Mouse (Mus musculus): ENCODE data around the gene Cldn34c3.
"Not testable (repeated sequence)": the region's sequence is repeated elsewhere in the genome, so short reads cannot be mapped to it uniquely, and the experiment has no call there.

Gene Cldn34c3

DNA sequence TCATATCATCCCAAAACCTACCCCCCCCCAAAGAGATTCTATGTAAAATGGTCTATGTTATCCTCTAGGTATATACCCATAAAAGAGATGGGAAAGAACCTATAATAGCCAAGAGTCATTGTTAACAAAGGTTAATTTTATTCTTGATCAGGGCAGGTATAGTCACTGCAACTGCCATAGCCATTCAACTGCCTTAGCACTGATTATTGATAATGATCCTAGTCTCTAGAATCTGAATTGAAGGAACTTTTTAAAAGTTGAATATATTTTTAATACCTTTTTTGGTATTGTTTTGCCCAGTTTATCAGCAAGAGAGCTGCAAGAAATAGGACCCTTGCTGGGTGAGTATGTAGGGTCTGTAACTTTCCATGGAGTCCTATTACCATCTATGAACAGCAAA is at the start of gene Cldn34c3:
TSS of gene Cldn34c3 (plus strand) at position 301 of the 400 bp plus-strand sequence.
- DNase-seq (ENCODE audit: low spot score in 2 of 2): not testable (repeated sequence)
